Mouse (Mus musculus) heart, embryonic 12.5 days (tissue): ENCODE results near the gene Klc3. TPM values are rescaled to one million over a fixed set of nuclear protein-coding genes. Genes with fewer than 3 reads are reported as not detected.
A peak's percentile ranks its signal among the peaks of the same experiment; 100 is the strongest.

Experiments
- ATAC-seq: fragments of 200-750 bp; cut with Nextera tagmentation; 2 replicates; pipeline ENCODE4 v1.8.0; 2017; ENCODE audit warnings: moderate TSS enrichment, moderate library complexity; ENCODE audit not compliant: insufficient number of reproducible peaks, low FRiP score
- H3K27ac ChIP-seq: fragments of 300-500 bp; sonication (generic); 2 replicates; pipeline ENCODE4 v1.5.1; 2016; ENCODE audit warnings: mild to moderate bottlenecking, moderate library complexity; ENCODE audit not compliant: poor library complexity, severe bottlenecking
- H3K27me3 ChIP-seq: fragments of 300-500 bp; sonication (generic); replicated peaks from 2 replicates; pipeline ENCODE4 v1.6.1; 2016; ENCODE audit warnings: mild to moderate bottlenecking, moderate library complexity
- H3K36me3 ChIP-seq: fragments of 300-500 bp; sonication (generic); 2 replicates; pipeline ENCODE4 v1.6.1; 2016; ENCODE audit warnings: mild to moderate bottlenecking, moderate library complexity
- H3K4me1 ChIP-seq: fragments of 300-500 bp; sonication (generic); replicated peaks from 2 replicates; pipeline ENCODE4 v1.6.1; 2016; ENCODE audit warnings: mild to moderate bottlenecking
- H3K4me2 ChIP-seq: fragments of 300-500 bp; sonication (generic); 2 replicates; pipeline ENCODE4 v1.6.1; 2016; ENCODE audit warnings: mild to moderate bottlenecking, moderate library complexity
- H3K4me3 ChIP-seq: fragments of 300-500 bp; sonication (generic); 2 replicates; pipeline ENCODE4 v1.5.1; 2016; ENCODE audit warnings: mild to moderate bottlenecking
- H3K9ac ChIP-seq: fragments of 300-500 bp; sonication (generic); 2 replicates; pipeline ENCODE4 v1.6.1; 2016; ENCODE audit warnings: mild to moderate bottlenecking, moderate library complexity
- H3K9me3 ChIP-seq: fragments of 300-500 bp; sonication (generic); replicated peaks from 2 replicates; pipeline ENCODE4 v1.6.1; 2016; ENCODE audit warnings: mild to moderate bottlenecking, moderate library complexity
- WGBS: fragments of 180-500 bp; shearing (Covaris S2); methylation state at CpG from one replicate; pipeline ENCODE4 v1.1.7; 2016; 5-methylcytosine and 5-hydroxymethylcytosine counted together
- polyA plus RNA-seq: library from polyadenylated mRNA; unstranded; fragments of >200 nt; fragmentation: Nextera tagmentation; extraction: Ambion mirVana; gene quantifications from 2 replicates; pipeline ENCODE4 v1.2.1, GENCODE M21; 2016

Gene Klc3
- polyA plus RNA-seq, 1 experiment from 2014 or later: 4.6 TPM

DNA sequence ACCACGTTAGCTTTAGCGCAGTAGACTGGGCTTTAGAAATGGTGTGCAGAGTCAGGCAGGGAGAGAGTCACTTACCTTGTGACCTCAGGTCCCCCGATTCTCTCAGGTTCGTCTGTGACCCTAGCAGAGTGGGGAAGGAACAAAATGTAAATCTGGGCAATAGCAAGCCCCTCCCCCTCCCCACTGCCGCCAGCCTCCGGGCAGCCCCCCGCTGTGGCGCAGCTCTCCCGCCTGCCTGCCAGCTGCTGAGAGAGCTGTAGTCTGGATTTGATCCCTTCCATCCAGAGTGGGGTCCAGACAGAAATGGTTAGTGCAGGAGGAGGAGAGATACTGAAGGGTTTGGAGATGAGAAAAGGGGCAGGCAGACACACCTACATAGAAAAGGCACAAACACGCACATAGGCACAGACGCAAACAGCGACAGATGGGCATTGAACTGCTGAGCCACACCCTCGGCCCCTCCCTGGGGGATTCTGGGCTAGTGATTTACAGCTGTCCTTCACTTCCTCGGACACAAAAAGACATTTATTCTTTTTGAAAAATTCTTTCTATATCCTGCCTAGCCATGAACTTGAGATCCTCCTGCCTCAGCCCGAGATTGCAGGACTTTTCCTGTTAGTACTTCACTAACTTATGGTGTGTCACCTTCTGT is 24.2 kb upstream of the Klc3 start:
- no peaks in the 10 kb centered on the region for H3K4me1 ChIP-seq
- H3K36me3 ChIP-seq: peaks cover 85% of the 10 kb centered on the region
- H3K4me2 ChIP-seq: no peak overlapping the region
- peaks cover 9% of the 10 kb centered on the region for H3K9me3 ChIP-seq
- no peak overlapping the region for H3K4me3 ChIP-seq
- H3K9ac ChIP-seq: no peak overlapping the region
- no peak for ATAC-seq
- H3K27ac ChIP-seq: no peak overlapping the region
- H3K27me3 ChIP-seq: no peaks in the 10 kb centered on the region
- WGBS: 76% methylated on average over 15 of the region's 15 CpGs

DNA sequence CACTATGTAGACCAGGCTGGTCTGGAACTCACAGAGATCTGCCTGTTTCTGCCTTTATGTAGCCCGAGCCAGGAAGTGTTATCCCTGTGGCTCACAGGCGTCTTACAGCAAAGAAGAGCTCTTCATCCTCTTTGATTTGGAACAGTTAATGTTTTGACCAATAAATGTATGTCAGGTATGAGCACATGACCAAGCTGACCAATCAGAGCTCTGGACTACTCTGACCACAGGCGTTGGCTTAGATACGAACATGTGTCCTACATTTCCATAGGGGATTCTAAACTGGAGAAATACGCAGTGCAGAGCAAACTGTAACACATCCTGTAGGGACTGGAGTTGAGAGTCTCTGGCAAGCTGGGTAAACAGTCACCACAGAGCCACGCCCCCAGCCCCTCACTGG is 23.0 kb upstream of the Klc3 start:
- no peak for ATAC-seq
- Histone ChIP-seq H3K9ac (no peak overlapping the region), H3K9me3 (no peaks in the 10 kb centered on the region), H3K36me3 (peaks cover 73% of the 10 kb centered on the region), H3K27me3 (no peaks in the 10 kb centered on the region), H3K4me1 (no peaks in the 10 kb centered on the region), H3K27ac (no peak overlapping the region), H3K4me2 (no peak overlapping the region), H3K4me3 (no peak overlapping the region)
- WGBS: 84% methylated on average over 6 of the region's 6 CpGs

DNA sequence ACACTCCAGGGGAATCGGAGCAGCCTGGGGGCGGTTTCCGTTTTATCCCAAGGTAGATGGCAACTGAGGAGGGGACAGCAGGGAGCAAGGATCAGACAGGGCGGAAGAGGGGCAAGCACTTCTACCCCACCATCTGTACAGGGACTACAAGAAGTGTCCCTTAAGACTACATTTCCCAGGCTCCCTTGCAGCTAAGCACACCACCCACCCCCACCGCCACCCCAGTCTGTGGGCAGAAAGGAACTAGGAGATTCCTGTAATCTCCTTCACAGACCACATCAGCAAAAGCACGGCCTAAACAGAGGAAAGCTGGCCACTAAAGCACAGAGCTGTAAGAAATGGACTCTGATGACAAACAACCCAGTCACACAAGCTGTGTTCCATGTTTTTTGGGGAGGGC is 22.4 kb upstream of the Klc3 start:
- no peak overlapping the region for H3K4me3 ChIP-seq
- H3K27me3 ChIP-seq: no peaks in the 10 kb centered on the region
- no peak overlapping the region for H3K9ac ChIP-seq
- 70% methylated on average over 6 of the region's 6 CpGs for WGBS
- no peaks in the 10 kb centered on the region for H3K9me3 ChIP-seq
- 0 out of 2 replicates have a peak, but pooled peaks cover 4% of the 10 kb centered on the region for H3K4me1 ChIP-seq
- no peak overlapping the region for H3K27ac ChIP-seq
- no peak overlapping the region for H3K4me2 ChIP-seq
- ATAC-seq: no peak
- H3K36me3 ChIP-seq: peaks cover 68% of the 10 kb centered on the region

DNA sequence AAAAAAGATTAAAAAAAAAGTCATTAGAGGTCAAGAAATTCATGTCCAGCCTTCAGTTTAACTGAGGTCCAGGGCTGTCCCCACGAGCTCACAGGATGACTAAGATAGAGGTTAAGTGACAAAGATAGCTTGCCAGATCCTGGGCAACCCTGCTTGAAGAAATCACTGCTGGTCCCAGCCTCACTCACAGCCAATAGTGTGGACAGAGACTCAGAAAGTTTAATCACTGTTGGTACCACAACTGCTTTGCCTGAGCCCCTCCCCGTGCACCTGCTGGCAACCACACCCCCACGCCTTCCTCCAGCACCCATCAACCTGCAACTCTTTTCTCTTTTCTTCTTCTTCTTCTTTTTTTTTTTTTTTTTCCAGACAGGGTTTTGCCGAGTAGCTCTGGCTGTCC is 20.1 kb upstream of the Klc3 start:
- H3K9me3 ChIP-seq: no peaks in the 10 kb centered on the region
- 52% methylated on average over 4 of the region's 4 CpGs for WGBS
- peaks cover 15% of the 10 kb centered on the region for H3K4me1 ChIP-seq
- H3K4me2 ChIP-seq: no peak overlapping the region
- H3K36me3 ChIP-seq: peaks cover 47% of the 10 kb centered on the region
- no peak overlapping the region for H3K9ac ChIP-seq
- peaks cover 19% of the 10 kb centered on the region for H3K27me3 ChIP-seq
- H3K4me3 ChIP-seq: no peak overlapping the region
- no peak for ATAC-seq
- no peak overlapping the region for H3K27ac ChIP-seq

GRCm38 (mm10) chr7:19423083-19423482 is 19.2 kb upstream of the Klc3 start:
- no peak for ATAC-seq
- no peak overlapping the region for H3K4me2 ChIP-seq
- no peak overlapping the region for H3K4me3 ChIP-seq
- peaks cover 38% of the 10 kb centered on the region for H3K36me3 ChIP-seq
- peaks cover 15% of the 10 kb centered on the region for H3K4me1 ChIP-seq
- peaks cover 29% of the 10 kb centered on the region for H3K27me3 ChIP-seq
- no peak overlapping the region for H3K9ac ChIP-seq
- 89% methylated on average over 3 of the region's 3 CpGs for WGBS
- H3K9me3 ChIP-seq: no peaks in the 10 kb centered on the region
- H3K27ac ChIP-seq: no peak overlapping the region

GRCm38 (mm10) chr7:19420821-19421636 is 17.1 kb upstream of the Klc3 start:
- peaks cover 19% of the 10 kb centered on the region for H3K4me1 ChIP-seq
- 12% methylated on average over 43 of the region's 43 CpGs for WGBS
- peak overlapping the region; percentile 85 for H3K4me2 ChIP-seq
- peaks cover 42% of the 10 kb centered on the region for H3K27me3 ChIP-seq
- peaks cover 17% of the 10 kb centered on the region for H3K36me3 ChIP-seq
- peak overlapping the region; percentile 50 for H3K4me3 ChIP-seq
- peak; percentile 92 for ATAC-seq
- H3K9ac ChIP-seq: 0 out of 2 replicates have a peak overlapping the region, but pooled peaks have one; percentile 55
- H3K27ac ChIP-seq: no peak overlapping the region
- no peaks in the 10 kb centered on the region for H3K9me3 ChIP-seq

- Histone ChIP-seq H3K27me3 (peaks cover 42% of the 10 kb centered on the region), H3K4me2 (peak overlapping the region; percentile 50)
- 8% methylated on average over 28 of the region's 28 CpGs for WGBS
Measured at GRCm38 (mm10) chr7:19420121-19420520, 16.2 kb upstream of the Klc3 start.

GRCm38 (mm10) chr7:19416590-19416989 is 12.7 kb upstream of the Klc3 start:
- no peak overlapping the region for H3K9ac ChIP-seq
- no peak overlapping the region for H3K4me2 ChIP-seq
- H3K4me3 ChIP-seq: no peak overlapping the region
- no peaks in the 10 kb centered on the region for H3K9me3 ChIP-seq
- no peaks in the 10 kb centered on the region for H3K36me3 ChIP-seq
- WGBS: 51% methylated on average over 15 of the region's 15 CpGs
- no peak overlapping the region for H3K27ac ChIP-seq
- H3K4me1 ChIP-seq: peaks cover 24% of the 10 kb centered on the region
- H3K27me3 ChIP-seq: peaks cover 47% of the 10 kb centered on the region
- no peak for ATAC-seq

More at GRCm38 (mm10) chr7:19420121-19420520, 16.2 kb upstream of the Klc3 start:
- Histone ChIP-seq H3K9me3 (no peaks in the 10 kb centered on the region), H3K36me3 (peaks cover 8% of the 10 kb centered on the region), H3K27ac (no peak overlapping the region), H3K9ac (no peak overlapping the region), H3K4me3 (peak overlapping the region; percentile 22), H3K4me1 (peaks cover 19% of the 10 kb centered on the region)
- no peak for ATAC-seq

DNA sequence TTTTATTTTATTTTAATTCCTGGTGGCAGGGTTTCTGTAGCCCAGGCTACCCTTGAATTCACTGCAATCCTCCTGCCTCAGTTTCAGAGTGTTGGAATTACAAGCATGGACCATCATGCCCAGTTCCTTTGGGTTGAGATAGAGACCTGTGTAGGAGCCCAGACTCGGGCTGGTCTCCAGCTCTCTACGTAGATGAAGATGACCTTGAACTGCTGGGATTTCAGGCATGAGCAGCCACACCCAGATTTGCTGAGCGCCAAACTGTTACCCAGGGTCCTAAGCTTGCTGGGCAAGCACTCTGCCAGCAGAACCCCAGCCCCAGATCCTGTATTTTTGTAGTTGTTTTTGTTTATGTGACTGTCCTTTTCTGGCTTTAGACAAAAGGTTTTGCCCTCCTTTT is 9.6 kb upstream of the Klc3 start:
- H3K4me1 ChIP-seq: peaks cover 35% of the 10 kb centered on the region
- no peak overlapping the region for H3K27ac ChIP-seq
- H3K4me3 ChIP-seq: no peak overlapping the region
- peaks cover 23% of the 10 kb centered on the region for H3K27me3 ChIP-seq
- WGBS: 74% methylated on average over 3 of the region's 3 CpGs
- H3K36me3 ChIP-seq: no peaks in the 10 kb centered on the region
- no peak overlapping the region for H3K9ac ChIP-seq
- no peak for ATAC-seq
- H3K4me2 ChIP-seq: no peak overlapping the region
- no peaks in the 10 kb centered on the region for H3K9me3 ChIP-seq

GRCm38 (mm10) chr7:19411783-19412182 is 7.9 kb upstream of the Klc3 start:
- no peaks in the 10 kb centered on the region for H3K36me3 ChIP-seq
- H3K27ac ChIP-seq: peak overlapping the region; percentile 82; the same call in 1 of the 2 replicates
- H3K9me3 ChIP-seq: no peaks in the 10 kb centered on the region
- WGBS: 80% methylated on average over 5 of the region's 5 CpGs
- H3K9ac ChIP-seq: no peak overlapping the region
- peak overlapping the region; percentile 20 for H3K4me2 ChIP-seq
- H3K27me3 ChIP-seq: peaks cover 5% of the 10 kb centered on the region
- no peak for ATAC-seq
- H3K4me3 ChIP-seq: no peak overlapping the region
- peaks cover 35% of the 10 kb centered on the region for H3K4me1 ChIP-seq

DNA sequence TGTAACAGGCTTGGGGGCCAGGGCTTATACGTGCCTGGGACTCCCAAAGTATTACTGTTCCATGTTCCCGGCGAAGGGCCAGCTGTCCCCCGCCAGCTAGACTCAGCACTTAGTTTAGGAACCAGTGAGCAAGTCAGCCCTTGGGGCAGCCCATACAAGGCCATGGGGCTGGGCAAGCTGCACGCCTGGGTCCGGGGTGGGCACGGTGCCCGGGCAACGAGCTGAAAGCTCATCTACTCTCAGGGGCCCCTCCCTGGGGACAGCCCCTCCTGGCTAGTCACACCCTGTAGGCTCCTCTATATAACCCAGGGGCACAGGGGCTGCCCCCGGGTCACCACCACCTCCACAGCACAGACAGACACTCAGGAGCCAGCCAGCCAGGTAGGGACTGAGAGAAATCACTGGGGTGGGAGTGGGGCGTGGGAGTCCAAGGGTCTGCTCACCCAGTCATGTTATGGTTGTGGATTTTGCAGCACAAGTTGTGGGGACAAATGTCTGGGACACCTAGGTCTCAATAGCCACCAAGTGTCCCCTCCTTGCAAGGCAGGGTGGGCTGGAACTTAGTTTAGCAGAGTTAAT is 7.0 kb upstream of the Klc3 start:
- 64% methylated on average over 11 of the region's 11 CpGs for WGBS
- Histone ChIP-seq H3K9me3 (no peaks in the 10 kb centered on the region), H3K4me1 (peaks cover 32% of the 10 kb centered on the region), H3K9ac (no peak overlapping the region; the same call in 1 of the 2 replicates), H3K4me2 (peak overlapping the region; percentile 20), H3K36me3 (no peaks in the 10 kb centered on the region), H3K27ac (peak overlapping the region; percentile 82), H3K4me3 (no peak overlapping the region), H3K27me3 (peaks cover 8% of the 10 kb centered on the region)
- peak; percentile 30; the same call in 1 of the 2 replicates for ATAC-seq
